Mouse (Mus musculus) embryo, embryonic 11 days (tissue): ENCODE measurements around the gene Crocc.

ENCODE experiments used
- DNase-seq: peaks from one replicate; pipeline ENCODE4 v3.0.0-alpha.2; 2015

Crocc gene

GRCm38 (mm10) chr4:141020220-141020619 lies 40.1 kb downstream of the Crocc start:
- no peak for DNase-seq

DNA sequence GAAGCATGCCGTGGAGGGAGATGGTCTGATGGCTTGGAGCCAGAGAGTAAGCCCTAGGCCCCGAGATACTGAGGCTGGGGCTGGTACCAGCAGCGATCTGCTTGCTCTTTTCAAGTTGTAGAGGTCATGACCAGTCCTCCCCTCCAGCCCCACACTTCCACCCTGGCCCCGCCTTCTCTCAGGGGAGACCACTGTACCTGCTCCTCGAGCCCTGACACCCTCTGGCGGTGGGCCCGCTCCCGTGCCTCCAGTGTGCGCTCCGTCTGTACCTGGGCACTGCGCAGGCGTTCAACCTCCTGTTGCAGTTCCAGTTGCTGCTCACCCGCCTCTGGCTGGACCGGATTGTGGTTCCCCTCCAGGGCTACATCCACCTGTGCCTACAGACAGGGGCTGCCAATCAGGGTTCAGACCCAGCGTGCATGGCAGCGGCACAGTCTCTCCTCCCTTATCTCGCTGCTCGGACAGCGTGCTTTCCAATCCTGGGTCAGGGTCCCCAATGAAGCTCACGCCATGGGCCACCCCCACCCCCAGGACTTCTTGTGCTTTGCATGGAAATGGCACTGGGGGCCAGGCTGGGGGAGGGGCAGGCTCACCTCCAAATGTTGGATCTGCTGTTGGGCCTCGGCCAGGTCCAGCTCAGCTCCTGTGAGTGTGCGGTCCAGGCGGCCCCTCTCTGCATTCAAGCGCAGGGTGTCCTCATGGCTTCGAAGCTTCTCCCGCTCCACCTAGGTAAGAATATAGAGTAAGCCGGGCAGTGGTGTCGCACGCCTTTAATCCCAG lies 42.5 kb downstream of the Crocc start:
- DNase-seq = no peak

DNA sequence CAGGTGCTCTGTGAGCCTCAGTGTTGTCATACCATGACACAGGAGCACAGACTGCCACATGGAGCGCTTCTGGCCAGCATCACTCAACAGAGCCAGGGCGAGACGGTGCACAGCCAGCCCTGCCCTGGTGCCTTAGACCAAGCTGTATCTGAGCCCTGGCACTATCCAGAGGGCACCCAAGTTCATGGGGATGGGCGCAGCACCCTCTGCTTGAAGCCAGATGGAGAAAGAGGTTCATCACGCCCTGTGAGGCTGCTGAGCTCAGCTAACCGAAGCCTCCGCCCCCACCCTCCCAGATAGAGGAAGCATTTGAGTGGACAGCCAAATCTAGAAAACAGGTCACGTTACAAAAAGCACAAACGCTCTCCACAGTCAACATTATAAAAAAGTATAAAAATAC lies 44.0 kb downstream of the Crocc start:
- DNase-seq = no peak

DNA sequence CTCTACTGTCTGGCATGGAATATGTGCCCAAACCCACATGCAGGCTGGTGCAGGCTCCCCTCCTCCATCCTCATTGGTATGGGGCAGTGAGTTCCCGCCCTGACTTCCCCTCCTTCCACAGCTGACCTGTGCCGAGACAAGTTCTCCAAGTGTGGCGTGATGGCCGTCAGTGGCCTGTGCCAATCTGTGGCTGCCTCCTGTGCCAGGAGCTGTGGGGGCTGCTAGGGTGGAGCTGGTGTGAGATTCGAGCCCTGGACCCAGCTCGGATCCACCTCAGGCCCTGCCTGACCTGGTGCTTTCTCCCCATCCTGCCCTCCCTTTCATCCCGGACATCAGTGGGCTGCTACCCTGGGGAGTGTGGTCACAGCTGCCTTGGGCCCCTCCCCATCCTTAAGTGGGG lies 45.0 kb downstream of the Crocc start:
- DNase-seq = no peak

DNA sequence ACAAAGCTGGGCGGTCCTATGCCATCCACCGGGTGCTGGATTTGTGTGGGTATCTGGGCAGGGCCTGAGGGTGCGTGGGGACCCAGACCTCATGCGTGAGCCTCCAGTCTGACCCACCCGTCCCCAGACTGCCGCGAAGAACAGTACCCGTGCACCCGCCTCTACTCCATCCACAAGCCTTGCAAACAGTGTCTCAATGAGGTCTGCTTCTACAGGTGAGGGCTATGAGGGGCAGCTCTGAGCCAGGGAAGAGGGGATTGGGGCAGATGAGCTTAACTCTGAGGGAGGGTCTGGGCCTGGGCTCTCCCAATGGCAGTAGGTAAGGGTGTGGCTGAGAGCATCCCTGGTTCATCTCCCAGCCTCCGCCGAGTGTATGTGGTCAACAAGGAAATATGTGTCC lies 45.5 kb downstream of the Crocc start:
- DNase-seq = no peak

GRCm38 (mm10) chr4:141014114-141014513 lies 46.2 kb downstream of the Crocc start:
- DNase-seq = no peak

DNA sequence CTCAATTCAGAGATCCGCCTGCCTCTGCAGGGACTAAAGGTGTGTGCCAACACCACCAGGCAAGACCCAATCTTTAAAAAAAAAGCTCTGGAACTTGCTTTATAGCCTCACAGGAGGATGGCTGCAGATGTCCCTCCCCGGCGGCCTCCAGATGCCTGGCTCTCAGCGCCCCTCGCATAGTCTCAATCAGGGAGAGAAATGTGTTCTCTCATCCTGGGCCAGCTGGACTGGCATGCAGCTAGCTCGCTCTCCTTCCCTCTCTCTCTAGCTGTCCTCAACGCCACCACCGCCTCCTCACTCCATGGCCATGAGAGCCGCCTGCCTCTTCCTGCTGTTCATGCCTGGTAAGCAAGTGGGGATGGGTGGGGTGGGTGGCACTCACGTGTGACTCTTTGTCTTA lies 47.8 kb downstream of the Crocc start:
- DNase-seq = no peak

GRCm38 (mm10) chr4:141011556-141012328 lies 48.6 kb downstream of the Crocc start:
- DNase-seq = no peak

GRCm38 (mm10) chr4:141010941-141011429 lies 49.4 kb downstream of the Crocc start:
- peak; percentile 82 for DNase-seq

- peak; percentile 91 for DNase-seq
Observed at GRCm38 (mm10) chr4:141010526-141010925, 49.8 kb downstream of the Crocc start.

DNA sequence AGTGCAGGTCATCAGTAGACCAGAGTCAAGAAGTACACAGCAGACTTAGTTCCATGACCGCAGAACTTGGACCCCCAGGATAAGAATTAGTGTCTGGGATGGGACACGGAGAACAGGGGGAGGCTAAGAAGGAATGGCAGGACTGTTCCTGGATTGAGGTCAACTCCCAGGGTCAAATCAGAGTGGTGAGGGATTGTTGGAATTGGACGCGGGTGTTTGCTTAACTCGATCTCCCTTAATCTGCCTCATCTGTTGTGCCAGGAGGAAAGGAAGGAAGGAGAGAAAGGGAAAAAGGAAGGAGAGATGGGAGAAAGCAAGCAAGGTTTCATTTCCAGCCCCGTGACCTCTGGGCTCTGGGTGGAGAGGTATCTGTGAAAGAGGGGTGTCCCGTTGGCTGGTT lies 50.2 kb downstream of the Crocc start, which contains the start of gene Mfap2:
Mfap2 (plus strand) TSS at position 301 of the 400 bp plus-strand sequence.
- DNase-seq = no peak

GRCm38 (mm10) chr4:141008028-141008427 lies 52.3 kb downstream of the Crocc start:
- DNase-seq = no peak

DNA sequence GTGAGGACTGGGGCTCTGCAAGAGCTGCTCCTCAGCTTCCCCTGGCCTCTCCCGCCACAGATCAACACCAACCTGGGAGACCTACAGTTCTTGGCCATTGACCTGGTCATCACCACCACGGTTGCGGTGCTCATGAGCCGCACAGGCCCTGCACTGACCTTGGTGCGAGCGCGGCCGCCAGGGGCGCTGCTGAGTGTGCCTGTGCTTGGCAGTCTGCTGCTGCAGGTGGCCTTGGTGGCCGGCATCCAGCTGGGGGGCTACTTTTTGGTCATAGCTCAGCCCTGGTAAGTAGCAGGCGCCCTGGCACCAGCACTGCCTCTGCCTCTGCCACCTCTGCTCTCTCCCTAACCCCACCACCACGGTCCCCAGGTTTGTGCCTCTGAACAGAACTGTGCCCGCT lies 54.4 kb downstream of the Crocc start:
- DNase-seq = no peak

DNA sequence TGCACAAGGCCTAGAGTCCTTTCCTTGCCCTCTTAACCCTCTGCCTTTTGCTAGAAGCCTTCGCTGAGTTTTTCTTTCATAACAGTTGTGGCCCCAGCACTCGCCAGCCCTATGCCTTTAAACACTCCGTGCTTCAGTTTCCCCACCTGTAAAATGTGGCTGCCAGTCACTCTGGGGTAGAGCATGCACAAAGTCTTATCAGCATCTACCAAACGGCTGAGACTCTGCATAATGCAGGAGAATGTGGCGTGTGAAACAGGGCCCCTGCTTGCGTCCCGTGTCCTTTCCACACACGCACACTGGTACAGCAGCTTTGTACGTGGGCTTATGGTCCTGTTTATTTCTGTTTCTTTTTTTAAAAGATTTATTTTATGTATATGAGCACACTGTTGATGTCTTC lies 63.5 kb downstream of the Crocc start:
- DNase-seq = no peak

DNA sequence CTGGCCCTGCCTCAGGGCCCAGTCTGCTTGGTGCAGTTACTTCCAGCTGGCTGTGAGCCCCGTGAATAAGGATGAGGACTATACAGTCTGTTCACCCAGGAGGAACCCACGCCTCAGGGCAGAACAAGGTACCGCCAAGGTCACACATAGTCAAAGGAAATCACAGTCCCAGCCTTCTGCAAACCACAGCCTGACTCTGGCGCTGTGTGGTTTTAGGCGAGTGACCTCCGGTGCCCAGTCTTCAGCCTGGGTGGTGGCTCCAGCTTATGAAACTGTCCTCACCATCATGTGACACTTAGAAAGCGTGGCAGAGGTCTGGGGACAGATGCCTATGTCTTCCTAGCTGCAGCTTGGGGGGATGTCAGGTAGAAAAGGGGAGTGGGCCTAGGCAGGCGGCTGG lies 64.5 kb downstream of the Crocc start:
- DNase-seq = no peak

GRCm38 (mm10) chr4:140993846-140994245 lies 66.5 kb downstream of the Crocc start:
- DNase-seq = no peak

GRCm38 (mm10) chr4:140992215-140992614 lies 68.1 kb downstream of the Crocc start:
- DNase-seq = no peak

- no peak for DNase-seq
Observed at GRCm38 (mm10) chr4:140989447-140989846, 70.9 kb downstream of the Crocc start.

- no peak for DNase-seq
Observed at GRCm38 (mm10) chr4:140988706-140989290, 71.6 kb downstream of the Crocc start.

DNA sequence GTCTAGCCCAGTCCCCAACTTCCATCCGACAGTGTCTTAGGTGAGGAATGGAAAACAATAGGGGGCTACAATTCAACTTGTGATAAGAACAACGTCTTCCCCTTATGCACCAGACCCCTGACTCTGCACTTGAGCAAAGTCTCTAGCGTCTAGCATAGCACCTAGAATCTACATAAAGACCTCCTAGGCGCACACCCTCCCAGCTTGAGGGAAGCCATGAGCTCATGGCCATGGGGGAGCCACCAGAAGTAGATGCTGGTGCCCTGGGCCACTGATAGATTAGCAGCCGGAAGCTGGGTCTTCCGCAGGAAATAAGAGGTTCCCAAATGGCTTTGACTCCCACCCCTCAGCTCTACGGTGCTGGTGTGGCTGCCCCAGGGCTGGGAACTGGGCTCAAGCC lies 72.9 kb downstream of the Crocc start:
- DNase-seq = no peak

GRCm38 (mm10) chr4:140986711-140987395 lies 73.5 kb downstream of the Crocc start, which contains the start of gene Atp13a2:
Atp13a2 (plus strand) TSS chr4:140986873.
- peak; percentile 94 for DNase-seq

DNA sequence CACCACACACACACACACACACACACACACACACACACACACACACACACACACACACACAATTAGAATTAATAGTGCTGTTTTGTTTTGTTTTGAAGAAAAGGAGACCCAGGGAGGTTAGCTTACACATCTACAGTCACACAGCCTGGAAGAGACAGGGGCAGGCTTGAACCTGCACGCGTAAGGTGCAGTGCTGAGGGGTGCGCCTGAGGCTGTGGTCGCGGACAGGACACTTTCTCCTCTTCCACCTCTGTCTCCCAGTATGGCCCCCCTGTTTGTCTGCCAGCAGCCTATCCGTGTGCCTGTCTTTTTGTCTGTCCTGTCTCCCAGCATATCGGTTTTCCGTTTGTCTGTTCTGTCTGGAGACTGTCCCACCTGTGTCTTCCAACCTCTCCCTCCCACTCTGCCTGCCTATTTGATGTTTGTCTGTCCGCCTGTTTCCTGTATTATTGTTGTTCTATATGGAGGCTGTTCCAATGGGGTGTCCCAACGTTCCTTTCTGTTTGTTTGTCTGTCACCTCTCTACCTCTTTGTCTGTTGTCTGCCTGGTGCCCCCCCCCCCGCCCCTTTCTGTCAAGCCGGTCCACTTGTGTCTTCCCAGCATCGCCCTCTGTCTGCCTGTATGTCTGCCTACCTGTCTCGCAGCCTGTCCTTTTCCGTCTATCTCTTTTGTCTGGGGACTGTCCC lies 74.2 kb downstream of the Crocc start:
- peak; percentile 5 for DNase-seq
